Mouse (Mus musculus) hindbrain, embryonic 15.5 days (tissue): ENCODE data around the gene Pdp2. TPM values are rescaled to one million over a fixed set of nuclear protein-coding genes. Genes with fewer than 3 reads are reported as not detected.
"Not testable (repeated sequence)": the region's sequence is repeated elsewhere in the genome, so short reads cannot be mapped to it uniquely, and the experiment has no call there.

ENCODE experiments used
- ATAC-seq: fragments of 200-750 bp; cut with Nextera tagmentation; 2 replicates; pipeline ENCODE4 v1.8.0; 2017; ENCODE audit warnings: low read depth, moderate number of reproducible peaks, moderate TSS enrichment; ENCODE audit not compliant: low FRiP score
- H3K27ac ChIP-seq: fragments of 300-500 bp; sonication (generic); replicated peaks from 2 replicates; pipeline ENCODE4 v1.5.1; 2015; ENCODE audit warnings: mild to moderate bottlenecking, inconsistent platforms
- H3K27me3 ChIP-seq: fragments of 300-500 bp; sonication (generic); 2 replicates; pipeline ENCODE4 v1.6.1; 2015; ENCODE audit warnings: control low read depth, inconsistent platforms
- H3K36me3 ChIP-seq: fragments of 300-500 bp; sonication (generic); 2 replicates; pipeline ENCODE4 v1.6.1; 2015; ENCODE audit warnings: control low read depth, inconsistent platforms
- H3K4me1 ChIP-seq: fragments of 300-500 bp; sonication (generic); replicated peaks from 2 replicates; pipeline ENCODE4 v1.6.1; 2015; ENCODE audit warnings: control low read depth, inconsistent platforms
- H3K4me2 ChIP-seq: fragments of 300-500 bp; sonication (generic); 2 replicates; pipeline ENCODE4 v1.6.1; 2015; ENCODE audit warnings: moderate library complexity, mild to moderate bottlenecking, inconsistent platforms
- H3K4me3 ChIP-seq: fragments of 300-500 bp; sonication (generic); 2 replicates; pipeline ENCODE4 v1.5.1; 2015; ENCODE audit warnings: mild to moderate bottlenecking, inconsistent platforms
- H3K9ac ChIP-seq: fragments of 300-500 bp; sonication (generic); 2 replicates; pipeline ENCODE4 v1.6.1; 2015; ENCODE audit warnings: inconsistent platforms
- H3K9me3 ChIP-seq: fragments of 300-500 bp; sonication (generic); 2 replicates; pipeline ENCODE4 v1.6.1; 2016; ENCODE audit warnings: control low read depth, inconsistent platforms
- WGBS: fragments of 180-500 bp; shearing (Covaris S2); methylation state at CpG from one replicate; pipeline ENCODE4 v1.1.7; 2015; 5-methylcytosine and 5-hydroxymethylcytosine counted together
- polyA plus RNA-seq: library from polyadenylated mRNA; unstranded; fragments of >200 nt; fragmentation: Nextera tagmentation; extraction: Ambion mirVana; gene quantifications from 2 replicates; pipeline ENCODE4 v1.2.1, GENCODE M21; 2015

The Pdp2 gene
- polyA plus RNA-seq, 1 experiment from 2014 or later = 20.6 TPM

DNA sequence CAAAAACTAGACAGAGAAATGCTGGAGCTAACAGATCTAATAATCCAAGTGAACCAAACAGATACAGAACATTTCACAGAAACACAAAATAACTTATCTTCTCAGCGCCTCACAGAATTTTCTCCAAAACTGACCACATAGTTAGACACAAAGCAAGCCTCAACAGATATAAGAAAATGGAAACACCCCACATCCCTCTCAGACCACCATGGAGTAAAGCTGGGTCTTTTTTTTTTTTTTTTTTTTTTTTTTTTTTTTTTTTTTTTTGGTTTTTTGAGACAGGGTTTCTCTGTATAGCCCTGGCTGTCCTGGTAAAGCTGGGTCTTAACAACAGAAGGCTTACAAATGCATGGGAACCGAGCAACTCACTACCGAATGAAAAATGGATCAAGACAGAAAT, 14.4 kb upstream of the Pdp2 start:
- Histone ChIP-seq H3K4me1 (no peaks in the 10 kb centered on the region), H3K27me3 (no peaks in the 10 kb centered on the region), H3K36me3 (no peaks in the 10 kb centered on the region), H3K9ac (no peak overlapping the region), H3K27ac (no peak overlapping the region), H3K9me3 (no peaks in the 10 kb centered on the region), H3K4me2 (no peak overlapping the region), H3K4me3 (no peak overlapping the region)
- 95% methylated on average over 3 of the region's 3 CpGs for WGBS
- no peak for ATAC-seq

GRCm38 (mm10) chr8:104577606-104578005, 13.6 kb upstream of the Pdp2 start:
- not testable (repeated sequence) for H3K9ac ChIP-seq, H3K4me2 ChIP-seq, ATAC-seq, H3K36me3 ChIP-seq, H3K9me3 ChIP-seq, H3K27me3 ChIP-seq, H3K27ac ChIP-seq, H3K4me1 ChIP-seq, H3K4me3 ChIP-seq
- WGBS = 80% methylated on average over 17 of the region's 17 CpGs

DNA sequence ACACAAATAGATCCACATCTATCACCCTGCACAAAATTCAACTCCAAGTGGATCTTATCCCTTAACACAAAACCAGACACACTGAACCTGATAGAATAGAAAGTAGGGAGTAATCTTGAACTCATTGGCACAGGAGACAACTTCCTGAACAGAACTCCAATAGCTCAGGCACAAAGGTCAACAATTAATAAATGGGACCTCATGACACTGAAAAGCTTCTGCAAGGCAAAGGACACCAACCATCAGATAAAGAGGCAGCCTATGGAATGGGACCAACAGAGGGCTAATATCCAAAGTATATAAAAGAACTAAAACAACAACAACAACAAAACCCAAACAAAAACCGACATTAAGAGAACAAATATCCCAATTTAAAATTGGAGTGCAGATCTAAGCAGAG, 6.7 kb upstream of the Pdp2 start:
- Histone ChIP-seq H3K4me3 (no peak overlapping the region), H3K36me3 (no peaks in the 10 kb centered on the region), H3K9me3 (no peaks in the 10 kb centered on the region), H3K27ac (no peak overlapping the region), H3K4me1 (no peaks in the 10 kb centered on the region), H3K27me3 (no peaks in the 10 kb centered on the region), H3K4me2 (no peak overlapping the region), H3K9ac (no peak overlapping the region)
- WGBS = 69% methylated on average over 1 of the region's 1 CpGs
- no peak for ATAC-seq

DNA sequence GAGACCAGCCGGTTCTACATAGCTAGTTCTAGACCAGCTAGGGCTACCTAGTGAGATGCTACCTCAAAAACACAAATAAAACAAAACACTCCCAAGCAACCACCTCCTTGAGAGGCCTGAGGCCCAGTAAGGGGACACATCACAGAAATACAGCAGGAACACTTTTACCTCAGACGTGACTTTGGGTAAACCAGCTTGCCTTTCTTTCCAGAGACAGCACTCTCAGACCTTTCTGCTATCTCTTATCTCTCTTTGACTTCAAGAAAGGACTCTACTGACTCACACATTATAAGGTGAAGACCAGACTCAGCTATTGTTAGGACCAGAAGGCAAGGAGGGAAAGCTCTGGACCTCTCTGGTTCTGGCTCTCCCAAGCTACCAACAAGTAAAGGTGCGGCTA, 967 bp upstream of the Pdp2 start:
- Histone ChIP-seq H3K27me3 (no peaks in the 10 kb centered on the region), H3K9me3 (no peaks in the 10 kb centered on the region), H3K9ac (no peak overlapping the region), H3K4me1 (peaks cover 16% of the 10 kb centered on the region), H3K27ac (no peak overlapping the region), H3K36me3 (peaks cover 9% of the 10 kb centered on the region; the same call in 1 of the 2 replicates), H3K4me3 (no peak overlapping the region), H3K4me2 (no peak overlapping the region)
- 91% methylated on average over 3 of the region's 3 CpGs for WGBS
- no peak for ATAC-seq

GRCm38 (mm10) chr8:104591856-104592255, 605 bp downstream of the Pdp2 start:
- H3K27ac ChIP-seq = peak overlapping the region; percentile 90
- H3K4me2 ChIP-seq = peak overlapping the region; percentile 62
- no peak for ATAC-seq
- H3K36me3 ChIP-seq = peaks cover 15% of the 10 kb centered on the region
- peak overlapping the region; percentile 72 for H3K4me3 ChIP-seq
- 4% methylated on average over 9 of the region's 9 CpGs for WGBS
- H3K27me3 ChIP-seq = no peaks in the 10 kb centered on the region
- H3K9ac ChIP-seq = peak overlapping the region; percentile 66
- H3K4me1 ChIP-seq = peaks cover 16% of the 10 kb centered on the region
- H3K9me3 ChIP-seq = no peaks in the 10 kb centered on the region

DNA sequence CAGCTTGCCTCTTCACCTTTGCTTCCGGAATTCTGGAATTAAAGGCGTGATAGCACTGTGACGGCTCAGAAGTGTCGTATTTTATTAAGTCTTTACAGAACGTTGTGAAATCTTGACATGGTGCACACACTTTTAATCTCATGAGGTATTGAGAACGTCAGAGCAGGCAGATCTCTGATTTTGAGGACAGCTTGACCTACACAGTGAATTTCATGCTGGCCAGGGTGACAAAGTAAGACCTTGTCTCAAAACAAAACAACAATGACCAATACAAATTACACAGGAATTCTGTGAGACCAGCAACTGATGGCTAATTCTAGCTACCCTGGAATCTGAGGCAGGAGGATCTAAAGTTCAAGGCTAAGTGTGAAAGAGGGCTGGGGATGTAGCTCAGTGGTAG, 1.3 kb downstream of the Pdp2 start:
- Histone ChIP-seq H3K36me3 (peaks cover 15% of the 10 kb centered on the region), H3K4me2 (peak overlapping the region; percentile 62), H3K4me3 (0 out of 2 replicates have a peak overlapping the region, but pooled peaks have one; percentile 72), H3K4me1 (peaks cover 16% of the 10 kb centered on the region), H3K27ac (no peak overlapping the region), H3K27me3 (no peaks in the 10 kb centered on the region), H3K9ac (no peak overlapping the region), H3K9me3 (no peaks in the 10 kb centered on the region)
- WGBS = 68% methylated on average over 6 of the region's 6 CpGs
- ATAC-seq = no peak

DNA sequence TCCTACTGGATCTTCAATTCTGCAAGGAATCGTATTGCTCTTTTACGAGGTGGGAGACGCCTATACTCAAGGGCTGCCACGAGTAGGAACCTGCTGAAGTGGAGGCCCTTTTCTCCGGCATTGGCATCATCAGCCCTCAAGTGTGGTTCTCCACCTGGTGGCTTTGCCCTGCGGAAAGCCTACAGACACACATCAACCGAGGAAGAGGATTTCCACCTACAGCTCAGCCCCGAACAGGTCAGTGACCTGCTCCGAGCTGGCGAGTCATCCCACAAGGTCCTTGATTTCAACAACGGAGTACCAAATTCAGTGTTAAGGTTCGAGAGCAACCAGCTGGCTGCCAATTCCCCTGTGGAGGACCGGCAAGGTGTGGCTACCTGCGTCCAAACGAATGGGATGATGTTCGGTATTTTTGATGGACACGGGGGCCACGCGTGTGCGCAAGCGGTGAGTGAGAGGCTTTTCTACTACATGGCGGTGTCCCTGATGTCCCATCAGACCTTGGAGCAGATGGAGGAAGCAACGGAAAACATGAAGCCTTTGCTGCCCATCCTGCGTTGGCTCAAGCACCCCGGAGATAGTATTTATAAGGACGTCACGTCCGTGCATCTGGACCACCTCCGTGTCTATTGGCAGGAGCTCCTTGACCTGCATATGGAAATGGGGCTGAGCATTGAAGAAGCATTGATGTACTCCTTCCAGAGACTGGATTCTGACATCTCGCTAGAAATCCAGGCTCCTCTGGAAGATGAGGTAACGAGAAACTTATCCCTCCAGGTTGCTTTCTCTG, 2.5 kb downstream of the Pdp2 start:
- Histone ChIP-seq H3K36me3 (peaks cover 15% of the 10 kb centered on the region), H3K27ac (no peak overlapping the region), H3K4me2 (no peak overlapping the region), H3K4me3 (no peak overlapping the region), H3K9ac (no peak overlapping the region), H3K4me1 (peaks cover 16% of the 10 kb centered on the region), H3K9me3 (no peaks in the 10 kb centered on the region), H3K27me3 (no peaks in the 10 kb centered on the region)
- WGBS = 95% methylated on average over 31 of the region's 31 CpGs
- no peak for ATAC-seq

DNA sequence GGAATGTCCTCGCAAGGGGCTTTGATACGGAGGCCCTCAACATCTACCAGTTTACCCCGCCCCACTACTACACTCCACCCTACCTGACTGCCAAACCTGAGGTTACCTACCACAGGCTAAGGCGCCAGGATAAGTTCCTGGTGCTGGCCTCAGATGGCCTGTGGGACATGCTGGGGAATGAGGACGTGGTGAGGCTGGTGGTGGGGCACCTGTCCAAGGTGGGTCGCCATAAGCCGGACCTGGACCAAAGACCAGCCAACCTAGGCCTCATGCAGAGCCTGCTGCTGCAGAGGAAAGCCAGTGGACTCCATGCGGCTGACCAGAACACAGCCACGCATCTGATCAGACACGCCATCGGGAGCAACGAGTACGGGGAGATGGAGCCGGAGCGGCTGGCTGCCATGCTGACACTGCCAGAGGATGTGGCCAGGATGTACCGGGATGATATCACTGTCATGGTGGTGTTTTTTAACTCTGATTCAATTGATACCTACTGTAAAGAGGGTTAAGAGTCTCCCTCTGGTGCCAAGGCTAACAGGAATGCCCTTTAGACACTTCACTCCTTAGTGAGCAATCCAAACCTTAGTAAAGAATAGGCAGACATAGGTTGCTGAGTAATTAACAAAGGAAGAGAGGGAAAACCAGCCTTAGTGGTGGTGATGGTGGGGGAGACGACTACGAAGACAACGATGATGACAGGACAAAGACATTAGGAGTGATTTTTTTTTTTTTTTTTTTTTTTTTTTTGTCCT, 3.5 kb downstream of the Pdp2 start:
- WGBS = 95% methylated on average over 19 of the region's 19 CpGs

GRCm38 (mm10) chr8:104595773-104596536, 4.7 kb downstream of the Pdp2 start:
- no peaks in the 10 kb centered on the region for H3K27me3 ChIP-seq
- peaks cover 15% of the 10 kb centered on the region for H3K36me3 ChIP-seq
- H3K4me2 ChIP-seq = no peak overlapping the region
- H3K4me3 ChIP-seq = no peak overlapping the region
- no peak overlapping the region for H3K9ac ChIP-seq
- no peak overlapping the region for H3K27ac ChIP-seq
- ATAC-seq = no peak
- WGBS = 88% methylated on average over 21 of the region's 21 CpGs
- H3K9me3 ChIP-seq = no peaks in the 10 kb centered on the region
- peaks cover 12% of the 10 kb centered on the region for H3K4me1 ChIP-seq

More for the DNA sequence above, 3.5 kb downstream of the Pdp2 start:
- H3K4me2 ChIP-seq = no peak overlapping the region
- no peak overlapping the region for H3K9ac ChIP-seq
- peaks cover 15% of the 10 kb centered on the region for H3K36me3 ChIP-seq
- no peaks in the 10 kb centered on the region for H3K27me3 ChIP-seq
- H3K9me3 ChIP-seq = no peaks in the 10 kb centered on the region
- no peak overlapping the region for H3K4me3 ChIP-seq
- peaks cover 16% of the 10 kb centered on the region for H3K4me1 ChIP-seq
- no peak overlapping the region for H3K27ac ChIP-seq
- ATAC-seq = no peak

- no peak for ATAC-seq
- H3K9me3 ChIP-seq = no peaks in the 10 kb centered on the region
- WGBS = 79% methylated on average over 6 of the region's 6 CpGs
- no peak overlapping the region for H3K27ac ChIP-seq
- peaks cover 10% of the 10 kb centered on the region; the same call in 1 of the 2 replicates for H3K4me1 ChIP-seq
- peaks cover 6% of the 10 kb centered on the region; the same call in 1 of the 2 replicates for H3K27me3 ChIP-seq
- no peak overlapping the region for H3K4me3 ChIP-seq
- peaks cover 15% of the 10 kb centered on the region for H3K36me3 ChIP-seq
- H3K9ac ChIP-seq = no peak overlapping the region
- no peak overlapping the region for H3K4me2 ChIP-seq
These were observed 6.4 kb downstream of the Pdp2 start for GRCm38 (mm10) chr8:104597656-104598055.

DNA sequence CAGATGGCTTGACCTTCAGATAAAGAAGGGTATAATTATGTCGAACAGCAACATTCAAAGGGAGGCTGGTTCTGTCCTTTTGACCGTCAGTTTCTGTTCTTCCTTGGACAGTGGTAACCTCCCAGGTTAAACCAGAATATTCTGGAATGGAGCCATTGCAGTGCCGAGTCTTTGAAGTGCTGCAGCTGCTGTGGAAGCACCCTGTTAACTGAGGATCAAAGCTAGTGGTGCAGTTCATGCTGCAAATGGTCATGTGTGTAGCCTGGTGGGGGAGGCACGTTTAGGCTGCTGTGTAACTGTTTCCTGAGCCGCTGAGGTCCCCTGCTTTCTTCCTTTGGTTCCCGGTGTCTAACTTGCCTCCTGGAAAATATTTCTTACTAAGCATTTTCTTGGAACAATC, 7.2 kb downstream of the Pdp2 start:
- peaks cover 15% of the 10 kb centered on the region for H3K36me3 ChIP-seq
- no peak overlapping the region for H3K9ac ChIP-seq
- H3K4me2 ChIP-seq = no peak overlapping the region
- H3K27ac ChIP-seq = no peak overlapping the region
- peaks cover 9% of the 10 kb centered on the region; the same call in 1 of the 2 replicates for H3K4me1 ChIP-seq
- H3K4me3 ChIP-seq = no peak overlapping the region
- no peaks in the 10 kb centered on the region for H3K9me3 ChIP-seq
- peaks cover 6% of the 10 kb centered on the region; the same call in 1 of the 2 replicates for H3K27me3 ChIP-seq
- 67% methylated on average over 6 of the region's 6 CpGs for WGBS
- ATAC-seq = no peak

DNA sequence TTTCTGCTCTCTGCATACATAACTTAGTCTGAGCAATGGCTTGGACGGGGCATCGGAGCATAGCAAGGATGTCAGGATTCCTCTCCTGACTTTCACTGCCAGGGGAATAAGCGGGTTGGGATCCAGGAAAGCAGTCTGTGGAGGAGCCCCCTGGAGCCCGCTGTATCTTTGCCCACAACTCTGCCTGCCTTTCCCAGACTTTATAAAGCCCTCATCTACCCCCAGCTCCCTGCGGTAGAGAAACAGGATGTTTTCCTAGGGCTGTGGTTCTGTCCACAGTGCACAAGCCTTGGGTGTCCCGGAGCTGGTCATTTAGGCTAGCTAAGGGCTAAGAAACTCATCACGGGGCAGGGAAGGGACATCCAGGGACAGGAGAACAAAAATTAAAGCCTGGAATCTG, 10.1 kb downstream of the Pdp2 start:
- H3K27me3 ChIP-seq = peaks cover 6% of the 10 kb centered on the region; the same call in 1 of the 2 replicates
- no peaks in the 10 kb centered on the region for H3K36me3 ChIP-seq
- 25% methylated on average over 7 of the region's 7 CpGs for WGBS
- H3K4me3 ChIP-seq = no peak overlapping the region
- H3K9ac ChIP-seq = no peak overlapping the region
- H3K27ac ChIP-seq = no peak overlapping the region
- H3K4me2 ChIP-seq = peak overlapping the region; percentile 63; the same call in 1 of the 2 replicates
- H3K9me3 ChIP-seq = no peaks in the 10 kb centered on the region
- peaks cover 9% of the 10 kb centered on the region; the same call in 1 of the 2 replicates for H3K4me1 ChIP-seq
- no peak for ATAC-seq
